Comparison of ENCODE assay signal across 8 mouse cellular contexts in genomic region chr9:44494261-44494862, GRCm38 (mm10). TPM values are rescaled to one million over a fixed set of nuclear protein-coding genes. Genes with fewer than 3 reads are reported as not detected.
DNase-seq lines count a peak whose midpoint lies in the region; ATAC-seq and TF ChIP-seq lines count a peak whose summit lies in the region.

No protein-coding gene starts in this region.

- no peak for TF ChIP-seq EP300 in heart, postnatal 0 days (IDR thresholded peaks at IDR 0.05; ENCODE audit: low read depth)

- H3K36me3 ChIP-seq in testis, adult 2 months (ENCODE audit: control insufficient read depth, insufficient read depth, low read length), result no peaks in the 10 kb centered on the region
- H3K36me3 ChIP-seq in heart, postnatal 0 days (replicated peaks; ENCODE audit: control insufficient read depth, insufficient read depth, low read length), result peaks cover 8% of the 10 kb centered on the region; the same call in 1 of the 2 replicates
- H3K36me3 ChIP-seq in limb, embryonic 13.5 days, result peaks cover 13% of the 10 kb centered on the region
- H3K36me3 ChIP-seq in neural tube, embryonic 15.5 days, result no peaks in the 10 kb centered on the region

- H3K9ac ChIP-seq in heart, postnatal 0 days (replicated peaks; ENCODE audit: low read depth, low read length), result peak overlapping the region; percentile 39
- peak overlapping the region; percentile 50 for H3K9ac ChIP-seq in limb, embryonic 13.5 days
- H3K9ac ChIP-seq in neural tube, embryonic 15.5 days (replicated peaks), result no peak overlapping the region

- TF ChIP-seq POLR2A in testis, adult 2 months (IDR thresholded peaks at IDR 0.05; ENCODE audit: control insufficient read depth, low read depth, low read length), result no peak; the same call in 1 of the 2 replicates

- H3K27ac ChIP-seq in testis, adult 2 months (ENCODE audit: control insufficient read depth, insufficient read depth, low read depth, low read length), result peak overlapping the region; percentile 7
- H3K27ac ChIP-seq in heart, postnatal 0 days (ENCODE audit: low read depth), result peak overlapping the region; percentile 93
- H3K27ac ChIP-seq in limb, embryonic 13.5 days, result peak overlapping the region; percentile 82
- peak overlapping the region; percentile 72 for H3K27ac ChIP-seq in neural tube, embryonic 15.5 days (replicated peaks)

- H3K27me3 ChIP-seq in testis, adult 2 months (ENCODE audit: control insufficient read depth, insufficient read depth, low read length), result no peaks in the 10 kb centered on the region
- no peaks in the 10 kb centered on the region for H3K27me3 ChIP-seq in heart, postnatal 0 days (ENCODE audit: control insufficient read depth, insufficient read depth, low read length)
- H3K27me3 ChIP-seq in limb, embryonic 13.5 days, result no peaks in the 10 kb centered on the region
- no peaks in the 10 kb centered on the region for H3K27me3 ChIP-seq in neural tube, embryonic 15.5 days (replicated peaks)

- DNase-seq in cerebellum, adult 11-12 months, result peak; percentile 72
- no peak for DNase-seq in cerebellum, adult 9-10 months
- no peak for DNase-seq in testis, postnatal 14 days (ENCODE audit: low spot score)
- DNase-seq in heart, postnatal 0 days (ENCODE audit: low spot score), result no peak

- H3K4me2 ChIP-seq in heart, postnatal 0 days (ENCODE audit: low read depth, low read length), result peak overlapping the region; percentile 41
- H3K4me2 ChIP-seq in limb, embryonic 13.5 days (replicated peaks), result peak overlapping the region; percentile 52
- H3K4me2 ChIP-seq in neural tube, embryonic 15.5 days, result peak overlapping the region; percentile 17

- no peak for TF ChIP-seq CTCF in testis, adult 2 months (IDR thresholded peaks at IDR 0.05; ENCODE audit: control insufficient read depth, insufficient read depth, insufficient replicate concordance, low read depth, low read length)
- no peak for TF ChIP-seq CTCF in heart, postnatal 0 days (IDR thresholded peaks at IDR 0.05; ENCODE audit: low read depth)

- no peaks in the 10 kb centered on the region for H3K9me3 ChIP-seq in heart, postnatal 0 days (replicated peaks; ENCODE audit: control insufficient read depth, low read length)
- no peaks in the 10 kb centered on the region for H3K9me3 ChIP-seq in limb, embryonic 13.5 days
- H3K9me3 ChIP-seq in neural tube, embryonic 15.5 days (replicated peaks), result no peaks in the 10 kb centered on the region

- ATAC-seq in heart, postnatal 0 days (ENCODE audit: insufficient read depth, low read depth), result no peak
- no peak for ATAC-seq in limb, embryonic 13.5 days (ENCODE audit: low FRiP score, low read depth)
- ATAC-seq in neural tube, embryonic 15.5 days (ENCODE audit: low FRiP score), result no peak
- no peak; the same call in 1 of the 2 replicates for ATAC-seq in megakaryocyte-erythroid progenitor cell, adult 5-6 weeks (replicated peaks; ENCODE audit: low FRiP score, low TSS enrichment, poor library complexity, severe bottlenecking)

- peaks cover 47% of the 10 kb centered on the region for H3K4me1 ChIP-seq in testis, adult 2 months (ENCODE audit: control insufficient read depth, insufficient read depth, low read length)
- H3K4me1 ChIP-seq in heart, postnatal 0 days (ENCODE audit: control insufficient read depth, insufficient read depth), result peaks cover 89% of the 10 kb centered on the region
- H3K4me1 ChIP-seq in limb, embryonic 13.5 days, result peaks cover 98% of the 10 kb centered on the region
- H3K4me1 ChIP-seq in neural tube, embryonic 15.5 days, result peaks cover 93% of the 10 kb centered on the region

- H3K4me3 ChIP-seq in testis, adult 2 months (ENCODE audit: control insufficient read depth, low read depth, low read length), result no peak overlapping the region
- H3K4me3 ChIP-seq in heart, postnatal 0 days (ENCODE audit: low read depth, low read length), result no peak overlapping the region
- peak overlapping the region; percentile 17 for H3K4me3 ChIP-seq in limb, embryonic 13.5 days
- H3K4me3 ChIP-seq in neural tube, embryonic 15.5 days (replicated peaks), result no peak overlapping the region

- WGBS in heart, postnatal 0 days, result 21% methylated on average over 11 of the region's 11 CpGs
- 20% methylated on average over 11 of the region's 11 CpGs for WGBS in limb, embryonic 13.5 days
- whole genome bisulfite sequencing in neural tube, embryonic 15.5 days, result 16% methylated on average over 11 of the region's 11 CpGs

RNA-seq across cellular contexts. Expression of gene Bcl9l, which starts 11.7 kb away (rescaled TPM):
- 8.4 and 9.1 TPM in 2 replicates for polyA plus RNA-seq in testis, adult 2 months (2012; rRNA removed)
- 12.4 and 33.9 TPM in 2 replicates for total RNA-seq in heart, postnatal 0 days (2014; rRNA removed; ENCODE audit: low replicate concordance)
- 4.4 and 5.2 TPM in 2 replicates for polyA plus RNA-seq in heart, postnatal 0 days (2015; fragmentation: Nextera tagmentation; extraction: Ambion mirVana)
- 14.5 and 15.0 TPM in 2 replicates for polyA plus RNA-seq in limb, embryonic 13.5 days (2015; fragmentation: Nextera tagmentation; extraction: Ambion mirVana)
- polyA plus RNA-seq in neural tube, embryonic 15.5 days (2015; fragmentation: Nextera tagmentation; extraction: Ambion mirVana), result 9.7 and 11.5 TPM in 2 replicates
- total RNA-seq in megakaryocyte-erythroid progenitor cell, adult 5-6 weeks (2014; fragmentation: Nextera tagmentation), result 4.8 and 5.5 TPM in 2 replicates
- 0.52 and 3.7 TPM in 2 replicates for total RNA-seq in megakaryocyte-erythroid progenitor cell, adult 5-6 weeks (2017)

RNA-seq across cellular contexts. Expression of gene Upk2, which starts 39.6 kb away (rescaled TPM):
- polyA plus RNA-seq in testis, adult 2 months (2012; rRNA removed), result 2.2 and 4.3 TPM in 2 replicates
- 18.0 TPM in 1 of 2 replicates, not detected in the other for total RNA-seq in heart, postnatal 0 days (2014; rRNA removed; ENCODE audit: low replicate concordance)
- polyA plus RNA-seq in heart, postnatal 0 days (2015; fragmentation: Nextera tagmentation; extraction: Ambion mirVana), result not detected in 2 replicates
- 0.31 and 0.36 TPM in 2 replicates for polyA plus RNA-seq in limb, embryonic 13.5 days (2015; fragmentation: Nextera tagmentation; extraction: Ambion mirVana)
- 0.73 TPM in 1 of 2 replicates, not detected in the other for polyA plus RNA-seq in neural tube, embryonic 15.5 days (2015; fragmentation: Nextera tagmentation; extraction: Ambion mirVana)
- not detected in 2 replicates for total RNA-seq in megakaryocyte-erythroid progenitor cell, adult 5-6 weeks (2014; fragmentation: Nextera tagmentation)
- total RNA-seq in megakaryocyte-erythroid progenitor cell, adult 5-6 weeks (2017), result not detected in 2 replicates

RNA-seq across cellular contexts. Expression of gene Foxr1, which starts 53.4 kb away (rescaled TPM):
- 1.5 and 2.0 TPM in 2 replicates for polyA plus RNA-seq in testis, adult 2 months (2012; rRNA removed)
- not detected in 2 replicates for total RNA-seq in heart, postnatal 0 days (2014; rRNA removed; ENCODE audit: low replicate concordance)
- not detected in 2 replicates for polyA plus RNA-seq in heart, postnatal 0 days (2015; fragmentation: Nextera tagmentation; extraction: Ambion mirVana)
- polyA plus RNA-seq in limb, embryonic 13.5 days (2015; fragmentation: Nextera tagmentation; extraction: Ambion mirVana), result not detected in 2 replicates
- 0.09 TPM in 1 of 2 replicates, not detected in the other for polyA plus RNA-seq in neural tube, embryonic 15.5 days (2015; fragmentation: Nextera tagmentation; extraction: Ambion mirVana)
- total RNA-seq in megakaryocyte-erythroid progenitor cell, adult 5-6 weeks (2014; fragmentation: Nextera tagmentation), result not detected in 2 replicates
- total RNA-seq in megakaryocyte-erythroid progenitor cell, adult 5-6 weeks (2017), result not detected in 2 replicates

Comparison
In these comparisons a context has a peak if more than half of its experiments do, and no peak if none do; other contexts are left out.
1. H3K27ac ChIP-seq: peak in every context shown above with its lines; median percentile 93 in heart, postnatal 0 days; 82 in limb, embryonic 13.5 days; 72 in neural tube, embryonic 15.5 days; 7 in testis, adult 2 months.